Mouse (Mus musculus) lung, embryonic 16.5 days (tissue): ENCODE measurements at regions not wholly inside any gene's neighbourhood (a gene's known extent, or its start where the extent isn't known, plus 50 kb on each side); places are given as distances from the start of the nearest gene placed in this dataset.

Experiments
- ATAC-seq: fragments of 200-750 bp; cut with Nextera tagmentation; 2 replicates; pipeline ENCODE4 v1.8.0; 2017; ENCODE audit warnings: low read depth, mild to moderate bottlenecking, moderate library complexity
- H3K27ac ChIP-seq: fragments of 300-500 bp; sonication (generic); 2 replicates; pipeline ENCODE4 v1.5.1; 2014; ENCODE audit warnings: mild to moderate bottlenecking, control low read depth, low read length
- H3K27me3 ChIP-seq: fragments of 300-500 bp; sonication (generic); 2 replicates; pipeline ENCODE4 v1.6.1; 2014; ENCODE audit warnings: low read depth, low read length, mixed read lengths; ENCODE audit not compliant: control insufficient read depth, insufficient read depth
- H3K36me3 ChIP-seq: fragments of 300-500 bp; sonication (generic); 2 replicates; pipeline ENCODE4 v1.6.1; 2014; ENCODE audit warnings: low read length; ENCODE audit not compliant: control insufficient read depth, insufficient read depth
- H3K4me1 ChIP-seq: fragments of 300-500 bp; sonication (generic); replicated peaks from 2 replicates; pipeline ENCODE4 v1.6.1; 2014; ENCODE audit warnings: low read length, mixed read lengths; ENCODE audit not compliant: control insufficient read depth, insufficient read depth
- H3K4me2 ChIP-seq: fragments of 300-500 bp; sonication (generic); 2 replicates; pipeline ENCODE4 v1.6.1; 2014; ENCODE audit warnings: low read depth, low read length, control low read depth
- H3K4me3 ChIP-seq: fragments of 300-500 bp; sonication (generic); 2 replicates; pipeline ENCODE4 v1.5.1; 2014; ENCODE audit warnings: mild to moderate bottlenecking, low read length, control low read depth
- H3K9ac ChIP-seq: fragments of 300-500 bp; sonication (generic); 2 replicates; pipeline ENCODE4 v1.6.1; 2014; ENCODE audit warnings: low read length, control low read depth
- H3K9me3 ChIP-seq: fragments of 300-500 bp; sonication (generic); 2 replicates; pipeline ENCODE4 v1.6.1; 2016; ENCODE audit warnings: low read length; ENCODE audit not compliant: control insufficient read depth
- WGBS: fragments of 180-500 bp; shearing (Covaris S2); extraction: QIAGEN DNeasy Blood & Tissue Kit; methylation state at CpG from one replicate; pipeline ENCODE4 v1.1.7; 2014; 5-methylcytosine and 5-hydroxymethylcytosine counted together

DNA sequence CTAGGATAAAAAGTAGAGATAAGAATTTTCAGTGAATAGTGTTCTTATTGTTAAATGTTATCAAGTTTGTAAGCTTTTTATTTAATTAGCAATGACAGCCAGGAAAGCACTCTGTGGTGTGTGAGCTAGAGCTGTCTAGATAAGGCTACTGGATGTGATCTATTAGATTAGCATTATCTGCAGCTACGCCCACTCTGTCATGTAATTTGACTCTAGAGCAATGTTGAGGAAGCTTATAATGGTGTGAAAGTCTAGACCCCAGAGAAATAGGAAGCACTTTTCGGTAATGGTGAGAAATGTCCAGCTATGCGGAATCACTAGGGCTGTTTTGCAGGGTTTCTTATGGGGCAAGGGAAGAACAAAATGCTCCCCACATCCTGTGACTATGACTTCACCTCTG lies 410.2 kb downstream of the Gm9195 start:
- Histone ChIP-seq H3K9me3 (no peaks in the 10 kb centered on the region), H3K27me3 (no peaks in the 10 kb centered on the region), H3K4me3 (no peak overlapping the region), H3K9ac (no peak overlapping the region), H3K4me1 (no peaks in the 10 kb centered on the region), H3K36me3 (no peaks in the 10 kb centered on the region), H3K4me2 (no peak overlapping the region), H3K27ac (no peak overlapping the region)
- no peak for ATAC-seq
- 20% methylated on average over 3 of the region's 3 CpGs for WGBS

DNA sequence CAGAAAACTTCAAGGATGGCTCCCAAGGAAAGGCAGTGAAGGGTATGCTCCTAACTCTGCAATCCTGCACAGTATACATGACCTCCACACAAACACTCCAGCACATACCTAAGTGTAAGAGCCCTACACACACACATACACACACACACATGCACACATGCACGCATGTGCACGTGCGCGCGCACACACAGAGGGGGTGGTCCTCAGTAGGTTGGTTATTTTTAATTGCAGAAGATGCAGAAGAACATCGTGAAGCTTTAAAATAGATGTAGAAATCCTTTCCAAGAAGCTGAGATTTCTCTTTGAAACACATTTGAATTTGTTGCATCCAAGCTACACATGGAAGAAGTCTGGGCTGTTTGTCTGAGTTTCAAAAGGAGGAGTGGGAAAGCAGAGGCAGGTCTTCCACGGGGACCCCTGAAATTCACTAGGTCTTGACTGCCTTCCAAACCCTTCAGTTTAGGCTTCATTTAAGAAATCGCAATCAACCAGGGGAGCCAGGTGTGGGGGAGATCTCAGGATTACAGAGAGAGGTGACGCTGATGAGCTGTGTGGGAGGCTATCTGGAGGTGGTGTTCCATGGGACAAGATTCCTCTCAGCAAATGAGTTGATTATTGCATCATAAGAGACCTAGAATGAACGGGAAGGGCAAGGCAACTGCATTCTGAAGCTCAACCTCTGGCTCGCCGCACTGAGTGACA lies 427.4 kb downstream of the Gm9195 start:
- no peaks in the 10 kb centered on the region for H3K36me3 ChIP-seq
- H3K4me1 ChIP-seq: no peaks in the 10 kb centered on the region
- H3K27ac ChIP-seq: no peak overlapping the region
- 74% methylated on average over 12 of the region's 12 CpGs for WGBS
- no peak overlapping the region for H3K9ac ChIP-seq
- 0 out of 2 replicates have a peak, but pooled peaks cover 2% of the 10 kb centered on the region for H3K27me3 ChIP-seq
- no peak for ATAC-seq
- no peak overlapping the region for H3K4me3 ChIP-seq
- no peaks in the 10 kb centered on the region for H3K9me3 ChIP-seq
- H3K4me2 ChIP-seq: no peak overlapping the region

DNA sequence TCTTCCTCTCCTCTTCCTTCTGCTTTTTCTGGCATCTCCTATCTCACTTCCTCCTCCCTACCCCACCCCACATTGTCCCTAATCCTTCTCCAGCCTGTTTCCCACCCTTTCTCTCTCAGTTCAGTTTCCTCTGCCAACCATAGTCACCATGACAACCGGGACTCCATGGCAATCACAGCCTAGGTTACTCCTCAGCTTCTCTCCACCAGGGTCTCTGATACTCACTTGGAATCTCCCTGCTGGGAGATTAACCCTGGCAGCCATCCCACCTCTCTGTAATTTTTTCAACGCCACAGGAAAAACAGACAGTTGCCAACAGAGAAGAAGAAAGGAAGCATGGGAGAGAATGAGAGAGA lies 448.8 kb downstream of the Gm9195 start:
- Histone ChIP-seq H3K9me3 (no peaks in the 10 kb centered on the region), H3K27ac (no peak overlapping the region), H3K4me3 (no peak overlapping the region), H3K36me3 (no peaks in the 10 kb centered on the region), H3K4me1 (no peaks in the 10 kb centered on the region), H3K27me3 (no peaks in the 10 kb centered on the region), H3K9ac (no peak overlapping the region), H3K4me2 (no peak overlapping the region)
- WGBS: 30% methylated on average over 2 of the region's 2 CpGs
- ATAC-seq: no peak

DNA sequence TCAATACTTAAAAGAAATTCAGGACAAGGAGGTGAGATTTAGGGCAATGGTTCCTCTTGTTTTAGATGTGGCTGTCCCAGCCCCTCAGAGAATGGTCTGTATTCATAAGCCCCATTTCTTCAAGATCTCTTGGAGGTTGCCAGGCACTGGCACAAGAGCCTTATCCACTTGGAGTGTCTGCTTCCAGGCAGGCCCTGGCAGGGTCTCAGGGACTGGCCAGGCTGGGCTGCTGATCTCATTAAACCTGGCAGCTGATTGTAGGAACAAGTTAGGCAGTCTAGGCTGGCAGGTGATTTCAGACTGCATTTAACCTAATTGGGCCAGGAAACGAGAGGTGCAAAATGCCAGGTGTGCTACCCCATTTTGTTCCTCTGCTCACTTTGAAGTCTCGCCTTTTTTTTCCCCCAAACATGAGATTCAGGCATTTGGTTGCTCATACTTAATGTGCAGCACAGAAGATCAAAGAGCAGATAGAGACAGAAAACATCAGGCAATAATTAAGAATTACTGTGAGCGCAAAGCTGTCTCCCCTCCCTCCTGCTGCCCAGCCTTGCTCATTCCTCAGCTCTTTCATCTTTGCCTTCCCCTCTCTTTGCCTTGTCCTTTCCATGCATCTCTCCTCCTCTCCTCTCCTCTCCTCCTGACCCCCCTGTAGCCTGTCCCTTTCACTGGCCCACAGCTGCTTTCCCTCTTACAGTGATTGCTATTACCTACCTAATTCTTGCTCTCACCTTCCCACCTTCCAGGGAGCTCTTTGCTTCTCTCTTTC lies 449.3 kb downstream of the Gm9195 start:
- Histone ChIP-seq H3K4me1 (no peaks in the 10 kb centered on the region), H3K27ac (no peak overlapping the region), H3K9ac (no peak overlapping the region), H3K9me3 (no peaks in the 10 kb centered on the region), H3K36me3 (no peaks in the 10 kb centered on the region), H3K4me3 (no peak overlapping the region), H3K4me2 (no peak overlapping the region), H3K27me3 (no peaks in the 10 kb centered on the region)
- 52% methylated on average over 3 of the region's 3 CpGs for WGBS
- no peak for ATAC-seq

DNA sequence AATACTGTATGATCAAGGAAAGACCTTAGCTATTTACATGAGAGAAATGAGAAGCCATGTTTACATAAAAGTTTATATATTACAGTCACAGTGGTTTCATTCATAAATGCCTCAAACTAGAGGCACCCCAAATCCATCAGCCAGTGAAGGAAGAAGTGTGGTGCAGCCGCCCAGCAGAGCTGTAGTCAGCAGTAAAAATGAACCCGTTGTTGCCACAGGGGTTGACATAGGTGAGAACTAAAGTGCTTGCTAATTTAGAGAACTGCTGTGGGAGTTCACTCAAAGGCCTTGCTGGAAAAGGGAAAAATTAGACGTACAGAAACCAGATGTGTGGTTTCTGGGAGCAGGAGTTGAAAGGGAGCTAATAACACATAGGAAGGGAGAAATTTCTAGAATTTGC lies 461.2 kb downstream of the Gm9195 start:
- Histone ChIP-seq H3K27ac (no peak overlapping the region), H3K4me2 (no peak overlapping the region), H3K27me3 (no peaks in the 10 kb centered on the region), H3K36me3 (no peaks in the 10 kb centered on the region), H3K4me3 (no peak overlapping the region), H3K4me1 (0 out of 2 replicates have a peak, but pooled peaks cover 2% of the 10 kb centered on the region), H3K9me3 (no peaks in the 10 kb centered on the region), H3K9ac (no peak overlapping the region)
- no peak for ATAC-seq
- 53% methylated on average over 3 of the region's 3 CpGs for WGBS

DNA sequence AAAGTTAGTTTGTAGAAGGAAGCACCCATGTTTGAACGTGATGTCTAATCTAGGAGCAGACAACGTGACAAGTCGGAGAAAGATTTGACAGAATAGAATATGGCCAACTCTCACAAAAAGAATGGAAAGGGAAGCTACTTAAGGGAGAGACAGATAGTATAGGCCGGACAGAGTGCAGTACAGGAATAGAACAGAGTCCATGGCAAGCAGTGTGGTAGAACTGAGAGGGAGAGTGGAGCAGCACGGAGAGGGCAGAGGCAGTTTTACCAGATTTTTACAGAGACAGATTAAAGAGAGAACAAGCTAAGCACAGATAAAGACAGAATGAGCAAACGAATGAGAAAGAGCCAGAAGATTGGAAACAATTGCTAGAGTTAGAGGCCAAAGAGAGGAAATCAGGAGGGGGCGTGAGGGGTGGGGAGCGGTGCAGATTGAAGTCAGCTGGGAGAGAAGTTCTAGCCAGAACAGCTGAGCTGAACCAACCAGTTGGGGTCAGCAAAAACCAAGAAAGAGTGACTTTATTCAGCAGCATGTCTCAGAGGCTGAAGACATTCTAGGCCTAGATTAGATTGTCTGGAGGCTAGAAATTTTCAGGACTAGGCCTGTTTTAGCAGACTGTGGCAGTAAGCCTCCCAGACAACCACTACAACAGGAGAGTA lies 464.1 kb downstream of the Gm9195 start:
- ATAC-seq: peak; percentile 81
- Histone ChIP-seq H3K4me2 (no peak overlapping the region), H3K9me3 (no peaks in the 10 kb centered on the region), H3K27ac (no peak overlapping the region), H3K4me1 (0 out of 2 replicates have a peak, but pooled peaks cover 2% of the 10 kb centered on the region), H3K4me3 (no peak overlapping the region), H3K9ac (no peak overlapping the region), H3K36me3 (no peaks in the 10 kb centered on the region), H3K27me3 (no peaks in the 10 kb centered on the region)
- 37% methylated on average over 8 of the region's 8 CpGs for whole genome bisulfite sequencing

DNA sequence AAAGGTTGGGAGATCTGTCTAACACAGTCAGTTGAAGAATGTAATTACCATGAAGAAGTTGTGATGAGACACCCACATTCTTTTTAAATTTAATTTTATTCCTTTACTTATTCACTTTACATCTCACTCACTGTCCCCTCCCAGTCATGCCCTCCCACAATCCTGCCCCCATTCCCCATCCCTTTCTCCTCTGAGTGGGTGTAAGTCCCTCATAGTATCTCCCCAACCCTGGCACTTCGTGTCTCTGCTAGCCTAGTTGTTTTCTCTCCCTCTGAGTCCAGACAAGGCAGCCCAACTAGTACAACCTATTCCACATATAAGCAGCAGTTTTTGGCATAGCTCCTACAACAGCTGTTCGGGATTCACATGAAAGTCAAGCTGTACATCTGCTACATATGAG lies 487.3 kb downstream of the Gm9195 start:
- Histone ChIP-seq H3K27ac (no peak overlapping the region), H3K9me3 (no peaks in the 10 kb centered on the region), H3K36me3 (no peaks in the 10 kb centered on the region), H3K27me3 (no peaks in the 10 kb centered on the region), H3K4me3 (no peak overlapping the region), H3K4me2 (no peak overlapping the region), H3K9ac (no peak overlapping the region), H3K4me1 (no peaks in the 10 kb centered on the region)
- 52% methylated on average over 2 of the region's 2 CpGs for WGBS
- no peak for ATAC-seq

DNA sequence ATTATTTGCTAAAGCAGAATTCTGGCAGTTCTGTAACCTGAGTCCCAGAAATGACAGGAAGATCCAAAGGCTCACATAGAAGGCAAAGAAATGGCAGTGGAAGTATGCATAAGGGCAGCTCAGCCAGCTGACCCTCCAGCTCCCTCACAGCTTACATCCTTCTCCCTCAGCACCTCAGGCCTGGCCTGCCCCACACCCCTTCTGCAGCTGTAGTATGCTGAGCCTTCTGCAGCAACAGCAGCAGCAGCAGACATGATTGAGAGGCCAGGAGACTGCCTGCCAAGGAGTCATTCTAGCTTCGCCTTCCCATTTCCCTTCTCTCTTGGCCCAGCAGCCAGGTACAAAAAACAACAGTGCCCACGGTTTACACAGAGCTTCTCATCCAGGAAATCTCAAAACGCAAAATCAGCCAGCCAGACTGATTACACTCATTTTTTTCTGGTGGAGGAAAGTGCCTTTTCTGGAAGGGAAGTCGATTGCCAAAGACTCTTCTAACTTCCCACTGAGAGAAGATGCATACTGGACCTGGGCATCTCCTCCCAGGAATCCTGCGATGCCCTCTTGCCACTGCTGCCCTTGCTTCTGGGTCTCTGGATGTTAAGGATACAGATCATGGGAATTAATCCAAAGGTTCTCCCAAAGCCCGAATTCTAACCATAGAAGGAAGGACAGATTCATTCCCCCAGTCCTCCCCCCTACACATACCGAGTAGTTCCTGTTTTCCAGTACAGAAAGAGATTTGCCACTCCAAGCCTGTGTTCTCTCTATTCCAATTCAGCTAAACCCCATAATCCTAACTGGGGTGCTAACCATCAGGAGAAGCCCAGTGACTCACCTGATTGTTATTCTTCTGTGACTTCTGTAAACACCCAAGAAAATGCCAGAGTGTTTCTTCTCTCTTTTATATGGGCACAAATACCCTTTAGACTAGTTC lies 489.2 kb downstream of the Gm9195 start:
- H3K27ac ChIP-seq: no peak overlapping the region
- H3K4me1 ChIP-seq: no peaks in the 10 kb centered on the region
- no peak overlapping the region for H3K4me2 ChIP-seq
- no peak overlapping the region for H3K4me3 ChIP-seq
- no peaks in the 10 kb centered on the region for H3K36me3 ChIP-seq
- ATAC-seq: no peak
- WGBS: 31% methylated on average over 7 of the region's 7 CpGs
- H3K9ac ChIP-seq: no peak overlapping the region
- no peaks in the 10 kb centered on the region for H3K9me3 ChIP-seq
- no peaks in the 10 kb centered on the region for H3K27me3 ChIP-seq
